In the genomic region with DNA sequence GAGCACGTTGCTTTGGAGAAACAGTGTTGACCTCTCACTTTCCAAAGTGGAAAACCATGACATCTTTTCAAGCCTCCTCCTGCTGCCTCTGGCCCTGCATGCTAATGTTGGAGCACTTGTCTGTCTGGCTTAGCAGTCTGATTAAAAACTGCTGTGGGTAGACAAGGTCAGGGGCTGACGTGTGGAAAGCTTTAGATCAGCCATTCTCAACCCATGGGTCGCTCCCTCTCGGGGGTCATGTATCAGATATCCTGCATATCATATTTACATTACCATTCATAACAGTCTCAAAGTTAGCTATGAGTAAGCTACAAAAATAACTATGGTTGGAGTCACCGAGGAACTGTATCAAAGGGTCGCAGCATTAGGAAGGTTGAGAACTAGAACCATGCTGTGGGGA, we compare ENCODE assay signal across 29 mouse cellular contexts. TPM values are rescaled to one million over a fixed set of nuclear protein-coding genes. Genes with fewer than 3 reads are reported as not detected.
DNase-seq lines count a peak whose midpoint lies in the region; ATAC-seq and TF ChIP-seq lines count a peak whose summit lies in the region.
"Had no signal": no experiment of that assay in that cellular context is flagged by ENCODE, and none has a peak within 500 bp of the region (broad histone marks: within the 10 kb centered on the region; RNA-seq: fewer than 3 reads in every experiment).

No protein-coding gene starts in this region.

- H3K4me1 ChIP-seq in heart, embryonic 14.5 days (ENCODE audit: control insufficient read depth in 2 of 2, insufficient read depth in 2 of 2, low read length in 2 of 2) = peaks cover 11 to 21% of the 10 kb centered on the region in 2 experiments
- no peaks in the 10 kb centered on the region for H3K4me1 ChIP-seq in midbrain, embryonic 11.5 days (ENCODE audit: control insufficient read depth, insufficient read depth, low read length)
- no peaks in the 10 kb centered on the region for H3K4me1 ChIP-seq in midbrain, embryonic 14.5 days (ENCODE audit: control insufficient read depth, insufficient read depth, low read length)
- H3K4me1 ChIP-seq: forebrain, embryonic 13.5 days; hindbrain, embryonic 15.5 days; limb, embryonic 12.5 days; stomach, embryonic 15.5 days had no signal

- H3K36me3 ChIP-seq in heart, embryonic 14.5 days (ENCODE audit: control insufficient read depth, insufficient read depth, low read length) = no peaks in the 10 kb centered on the region
- no peaks in the 10 kb centered on the region for H3K36me3 ChIP-seq in midbrain, embryonic 11.5 days (ENCODE audit: control insufficient read depth, insufficient read depth, low read length)
- no peaks in the 10 kb centered on the region for H3K36me3 ChIP-seq in midbrain, embryonic 14.5 days (ENCODE audit: control insufficient read depth, insufficient read depth, low read length)
- H3K36me3 ChIP-seq: hindbrain, embryonic 15.5 days; limb, embryonic 12.5 days; liver, embryonic 15.5 days; stomach, embryonic 15.5 days had no signal

- H3K27me3 ChIP-seq in heart, embryonic 14.5 days (ENCODE audit: control insufficient read depth, insufficient read depth, low read length) = no peaks in the 10 kb centered on the region
- no peaks in the 10 kb centered on the region for H3K27me3 ChIP-seq in midbrain, embryonic 11.5 days (ENCODE audit: control insufficient read depth, insufficient read depth, low read length)
- H3K27me3 ChIP-seq in midbrain, embryonic 14.5 days (ENCODE audit: control insufficient read depth, insufficient read depth, low read length) = no peaks in the 10 kb centered on the region
- H3K27me3 ChIP-seq: forebrain, embryonic 13.5 days; hindbrain, embryonic 15.5 days; limb, embryonic 12.5 days; liver, embryonic 15.5 days; stomach, embryonic 15.5 days had no signal

- no peak for ATAC-seq in heart, embryonic 14.5 days (ENCODE audit: insufficient number of reproducible peaks, insufficient read depth, low FRiP score, low read depth)
- no peak for ATAC-seq in midbrain, embryonic 11.5 days (ENCODE audit: low FRiP score)
- ATAC-seq in midbrain, embryonic 14.5 days (ENCODE audit: low FRiP score, low TSS enrichment) = no peak
- ATAC-seq: CD4-positive, CD25-positive, alpha-beta regulatory T cell, adult 4 months; forebrain, embryonic 13.5 days; inflammation-experienced regulatory T-cells, adult 6 months; midbrain, embryonic 16.5 days had no signal

- intact Hi-C loops in gastrocnemius, adult 2 months (cut with DNase I) = no loop called here

- 0 out of 2 replicates have a peak, but pooled peaks cover 3% of the 10 kb centered on the region for H3K9me3 ChIP-seq in heart, embryonic 14.5 days (ENCODE audit: control insufficient read depth, low read length)
- no peaks in the 10 kb centered on the region for H3K9me3 ChIP-seq in midbrain, embryonic 11.5 days (ENCODE audit: control insufficient read depth, low read length)
- H3K9me3 ChIP-seq in midbrain, embryonic 14.5 days (ENCODE audit: control insufficient read depth, low read length) = no peaks in the 10 kb centered on the region
- H3K9me3 ChIP-seq: forebrain, embryonic 13.5 days; hindbrain, embryonic 15.5 days; limb, embryonic 12.5 days; liver, embryonic 15.5 days; stomach, embryonic 15.5 days had no signal

- DNase-seq in gastrocnemius, adult 2 months = no peak
- no peak for DNase-seq in gastrocnemius, adult 8-10 months (ENCODE audit: low spot score in 2 of 2)
- DNase-seq in heart, adult 9 months (ENCODE audit: low spot score in 2 of 2) = no peak
- peak; percentile 77 for DNase-seq in midbrain, embryonic 11.5 days (ENCODE audit: low spot score, missing footprints)
- DNase-seq in midbrain, embryonic 14.5 days = no peak
- DNase-seq in urinary bladder, adult 18-20 months (ENCODE audit: low spot score in 2 of 2) = no peak
- no peak for DNase-seq in kidney, postnatal 4 days
- DNase-seq: adrenal gland, adult 2 months; adrenal gland, postnatal 36 days; cerebellum, adult 2 months; cerebellum, postnatal 14 days; gastrocnemius, postnatal 36 days; heart, postnatal 10 days; kidney, adult 11 months; kidney, postnatal 14 days; lung, embryonic 14.5 days; lung, postnatal 14 days; right cerebral cortex, postnatal 25 days; thymus, postnatal 14 days had no signal

- no peak overlapping the region for H3K4me3 ChIP-seq in gastrocnemius, adult 2 months
- H3K4me3 ChIP-seq in heart, embryonic 14.5 days (ENCODE audit: control insufficient read depth in 1 of 2, insufficient read depth in 1 of 2, low read depth in 1 of 2, low read length in 2 of 2) = no peak overlapping the region
- no peak overlapping the region for H3K4me3 ChIP-seq in midbrain, embryonic 11.5 days (ENCODE audit: low read depth, low read length)
- no peak overlapping the region for H3K4me3 ChIP-seq in midbrain, embryonic 14.5 days (replicated peaks; ENCODE audit: low read depth, low read length)
- H3K4me3 ChIP-seq: forebrain, embryonic 13.5 days; hindbrain, embryonic 15.5 days; left cerebral cortex, adult 2 months; limb, embryonic 12.5 days; liver, embryonic 15.5 days; stomach, embryonic 15.5 days had no signal

- H3K9ac ChIP-seq in heart, embryonic 14.5 days (ENCODE audit: low read length) = no peak overlapping the region
- H3K9ac ChIP-seq in midbrain, embryonic 11.5 days (ENCODE audit: low read length) = no peak overlapping the region
- H3K9ac ChIP-seq in midbrain, embryonic 14.5 days (replicated peaks; ENCODE audit: low read length) = no peak overlapping the region
- H3K9ac ChIP-seq: forebrain, embryonic 13.5 days; hindbrain, embryonic 15.5 days; limb, embryonic 12.5 days; liver, embryonic 15.5 days; lung, embryonic 14.5 days; stomach, embryonic 15.5 days had no signal

- no peak for TF ChIP-seq CTCF in gastrocnemius, adult 2 months (IDR thresholded peaks at IDR 0.05)

- 13% methylated on average over 6 of the region's 6 CpGs for WGBS in heart, embryonic 14.5 days
- WGBS in midbrain, embryonic 11.5 days = 70% methylated on average over 6 of the region's 6 CpGs
- 64% methylated on average over 6 of the region's 6 CpGs for WGBS in midbrain, embryonic 14.5 days

- H3K4me2 ChIP-seq in heart, embryonic 14.5 days (ENCODE audit: low read length) = no peak overlapping the region
- H3K4me2 ChIP-seq in midbrain, embryonic 11.5 days = no peak overlapping the region
- H3K4me2 ChIP-seq in midbrain, embryonic 14.5 days (ENCODE audit: low read length) = no peak overlapping the region
- H3K4me2 ChIP-seq: forebrain, embryonic 13.5 days; hindbrain, embryonic 15.5 days; limb, embryonic 12.5 days; liver, embryonic 15.5 days; lung, embryonic 14.5 days; stomach, embryonic 15.5 days had no signal

- H3K27ac ChIP-seq in gastrocnemius, adult 2 months = peak overlapping the region; percentile 28; the same call in 1 of the 2 replicates
- peak overlapping the region; percentile 23 to 72 for H3K27ac ChIP-seq in heart, embryonic 14.5 days (replicated peaks in 1 of 2; ENCODE audit: control insufficient read depth in 1 of 2, insufficient read depth in 1 of 2, low read depth in 2 of 2, low read length in 2 of 2)
- no peak overlapping the region for H3K27ac ChIP-seq in midbrain, embryonic 11.5 days (ENCODE audit: low read depth, low read length)
- H3K27ac ChIP-seq in midbrain, embryonic 14.5 days (replicated peaks; ENCODE audit: low read depth, low read length) = no peak overlapping the region
- H3K27ac ChIP-seq: forebrain, embryonic 13.5 days; hindbrain, embryonic 15.5 days; left cerebral cortex, adult 2 months; limb, embryonic 12.5 days; liver, embryonic 15.5 days; stomach, embryonic 15.5 days had no signal

RNA-seq across cellular contexts. Expression of a gene that starts 57.2 kb away (rescaled TPM):
- total RNA-seq in gastrocnemius, adult 2 months (2021) = 100 to 1,000 TPM; 569 to 658 TPM
- total RNA-seq in gastrocnemius, adult 8-10 months (2022) = 100 to 1,000 TPM; 663 to 813 (median 803) TPM
- polyA plus RNA-seq in heart, embryonic 14.5 days (2014; fragmentation: Nextera tagmentation; extraction: Ambion mirVana) = 350 and 362 TPM in 2 replicates
- polyA plus RNA-seq in midbrain, embryonic 11.5 days (2014; fragmentation: Nextera tagmentation; extraction: Ambion mirVana) = 368 TPM in 2 replicates
- polyA plus RNA-seq in midbrain, embryonic 14.5 days (2014; fragmentation: Nextera tagmentation; extraction: Ambion mirVana) = 184 and 256 TPM in 2 replicates

Comparison
In these comparisons a context has a peak if more than half of its experiments do, and no peak if none do; other contexts are left out.
1. H3K27ac ChIP-seq: peak in gastrocnemius, adult 2 months (single experiment) and heart, embryonic 14.5 days (2 of 2); none in midbrain, embryonic 11.5 days (single experiment) and midbrain, embryonic 14.5 days (single experiment).